Mouse (Mus musculus): ENCODE results near the gene Gpd1. TPM values are rescaled to one million over a fixed set of nuclear protein-coding genes. Genes with fewer than 3 reads are reported as not detected.
A peak's percentile ranks its signal among the peaks of the same experiment; 100 is the strongest.

The Gpd1 gene
- polyA plus RNA-seq, 1 experiment from 2014 or later = 6.8 TPM

GRCm38 (mm10) chr15:99682880-99683279 is 34.4 kb upstream of the Gpd1 start:
- Histone ChIP-seq H3K27ac (replicated peaks) (no peak overlapping the region), H3K4me3 (ENCODE audit: low read depth, low read length) (no peak overlapping the region), H3K9ac (ENCODE audit: low read length) (no peak overlapping the region), H3K4me1 (replicated peaks; ENCODE audit: control insufficient read depth, insufficient read depth) (no peaks in the 10 kb centered on the region), H3K36me3 (ENCODE audit: control insufficient read depth, insufficient read depth, low read length) (no peaks in the 10 kb centered on the region), H3K9me3 (ENCODE audit: control insufficient read depth, low read length) (no peaks in the 10 kb centered on the region), H3K4me2 (replicated peaks; ENCODE audit: low read depth) (no peak overlapping the region), H3K27me3 (ENCODE audit: control insufficient read depth, insufficient read depth, low read length) (no peaks in the 10 kb centered on the region)
- WGBS = 91% methylated on average over 7 of the region's 7 CpGs
- DNase-seq (ENCODE audit: low spot score) (no peak), ATAC-seq (ENCODE audit: low FRiP score, low TSS enrichment) (no peak)
- no peak for TF ChIP-seq EP300 (optimal IDR thresholded peaks at IDR 0.05)
- peak; percentile 53 for TF ChIP-seq CTCF (IDR thresholded peaks at IDR 0.05; ENCODE audit: low read depth)

- ATAC-seq (ENCODE audit: low FRiP score, low TSS enrichment) (no peak), DNase-seq (ENCODE audit: low spot score) (no peak)
- Histone ChIP-seq H3K27me3 (ENCODE audit: control insufficient read depth, insufficient read depth, low read length) (no peaks in the 10 kb centered on the region), H3K27ac (replicated peaks) (no peak overlapping the region), H3K9me3 (ENCODE audit: control insufficient read depth, low read length) (no peaks in the 10 kb centered on the region), H3K4me2 (replicated peaks; ENCODE audit: low read depth) (no peak overlapping the region), H3K4me3 (ENCODE audit: low read depth, low read length) (no peak overlapping the region), H3K36me3 (ENCODE audit: control insufficient read depth, insufficient read depth, low read length) (no peaks in the 10 kb centered on the region), H3K9ac (ENCODE audit: low read length) (no peak overlapping the region), H3K4me1 (replicated peaks; ENCODE audit: control insufficient read depth, insufficient read depth) (no peaks in the 10 kb centered on the region)
- WGBS = 86% methylated on average over 5 of the region's 5 CpGs
- TF ChIP-seq CTCF (IDR thresholded peaks at IDR 0.05; ENCODE audit: low read depth) (no peak), EP300 (optimal IDR thresholded peaks at IDR 0.05) (no peak)
These were observed 33.2 kb upstream of the Gpd1 start for GRCm38 (mm10) chr15:99684156-99684555.

GRCm38 (mm10) chr15:99688712-99689111 is 28.6 kb upstream of the Gpd1 start:
- H3K27me3 ChIP-seq (ENCODE audit: control insufficient read depth, insufficient read depth, low read length) = no peaks in the 10 kb centered on the region
- no peak overlapping the region for H3K27ac ChIP-seq (replicated peaks)
- ATAC-seq (ENCODE audit: low FRiP score, low TSS enrichment) (peak; percentile 59; the same call in 1 of the 2 replicates), DNase-seq (ENCODE audit: low spot score) (peak; percentile 57)
- WGBS = 3% methylated on average over 4 of the region's 4 CpGs
- no peaks in the 10 kb centered on the region for H3K4me1 ChIP-seq (replicated peaks; ENCODE audit: control insufficient read depth, insufficient read depth)
- no peaks in the 10 kb centered on the region for H3K9me3 ChIP-seq (ENCODE audit: control insufficient read depth, low read length)
- TF ChIP-seq CTCF (IDR thresholded peaks at IDR 0.05; ENCODE audit: low read depth) = peak; percentile 96
- no peak for TF ChIP-seq EP300 (optimal IDR thresholded peaks at IDR 0.05)
- H3K4me3 ChIP-seq (ENCODE audit: low read depth, low read length) = no peak overlapping the region
- H3K36me3 ChIP-seq (ENCODE audit: control insufficient read depth, insufficient read depth, low read length) = no peaks in the 10 kb centered on the region
- no peak overlapping the region for H3K4me2 ChIP-seq (replicated peaks; ENCODE audit: low read depth)
- no peak overlapping the region for H3K9ac ChIP-seq (ENCODE audit: low read length)

GRCm38 (mm10) chr15:99690924-99691323 is 26.4 kb upstream of the Gpd1 start:
- no peaks in the 10 kb centered on the region for H3K9me3 ChIP-seq (ENCODE audit: control insufficient read depth, low read length)
- no peak for DNase-seq (ENCODE audit: low spot score)
- H3K9ac ChIP-seq (ENCODE audit: low read length) = no peak overlapping the region
- no peaks in the 10 kb centered on the region for H3K36me3 ChIP-seq (ENCODE audit: control insufficient read depth, insufficient read depth, low read length)
- no peak for ATAC-seq (ENCODE audit: low FRiP score, low TSS enrichment)
- no peaks in the 10 kb centered on the region for H3K27me3 ChIP-seq (ENCODE audit: control insufficient read depth, insufficient read depth, low read length)
- H3K4me1 ChIP-seq (replicated peaks; ENCODE audit: control insufficient read depth, insufficient read depth) = no peaks in the 10 kb centered on the region
- H3K4me3 ChIP-seq (ENCODE audit: low read depth, low read length) = no peak overlapping the region
- TF ChIP-seq EP300 (optimal IDR thresholded peaks at IDR 0.05) = no peak
- TF ChIP-seq CTCF (IDR thresholded peaks at IDR 0.05; ENCODE audit: low read depth) = no peak
- no peak overlapping the region for H3K27ac ChIP-seq (replicated peaks)
- no peak overlapping the region for H3K4me2 ChIP-seq (replicated peaks; ENCODE audit: low read depth)
- 20% methylated on average over 4 of the region's 4 CpGs for WGBS

- H3K27me3 ChIP-seq (ENCODE audit: control insufficient read depth, insufficient read depth, low read length) = no peaks in the 10 kb centered on the region
- no peaks in the 10 kb centered on the region for H3K4me1 ChIP-seq (replicated peaks; ENCODE audit: control insufficient read depth, insufficient read depth)
- H3K9me3 ChIP-seq (ENCODE audit: control insufficient read depth, low read length) = no peaks in the 10 kb centered on the region
- H3K36me3 ChIP-seq (ENCODE audit: control insufficient read depth, insufficient read depth, low read length) = no peaks in the 10 kb centered on the region
- ATAC-seq (ENCODE audit: low FRiP score, low TSS enrichment) (no peak), DNase-seq (ENCODE audit: low spot score) (no peak)
- no peak overlapping the region for H3K9ac ChIP-seq (ENCODE audit: low read length)
- H3K27ac ChIP-seq (replicated peaks) = no peak overlapping the region
- no peak for TF ChIP-seq EP300 (optimal IDR thresholded peaks at IDR 0.05)
- TF ChIP-seq CTCF (IDR thresholded peaks at IDR 0.05; ENCODE audit: low read depth) = no peak
- no peak overlapping the region for H3K4me2 ChIP-seq (replicated peaks; ENCODE audit: low read depth)
- H3K4me3 ChIP-seq (ENCODE audit: low read depth, low read length) = no peak overlapping the region
- WGBS = 34% methylated on average over 9 of the region's 9 CpGs
These were observed 25.3 kb upstream of the Gpd1 start for GRCm38 (mm10) chr15:99691976-99692375.

- 14% methylated on average over 2 of the region's 2 CpGs for WGBS
- no peak overlapping the region for H3K4me3 ChIP-seq (ENCODE audit: low read depth, low read length)
- peak; percentile 40 for DNase-seq (ENCODE audit: low spot score)
- H3K9me3 ChIP-seq (ENCODE audit: control insufficient read depth, low read length) = no peaks in the 10 kb centered on the region
- no peak overlapping the region for H3K27ac ChIP-seq (replicated peaks)
- no peaks in the 10 kb centered on the region for H3K36me3 ChIP-seq (ENCODE audit: control insufficient read depth, insufficient read depth, low read length)
- TF ChIP-seq EP300 (optimal IDR thresholded peaks at IDR 0.05) = no peak
- TF ChIP-seq CTCF (IDR thresholded peaks at IDR 0.05; ENCODE audit: low read depth) = no peak
- no peak overlapping the region for H3K4me2 ChIP-seq (replicated peaks; ENCODE audit: low read depth)
- ATAC-seq (ENCODE audit: low FRiP score, low TSS enrichment) = no peak
- no peak overlapping the region for H3K9ac ChIP-seq (ENCODE audit: low read length)
- H3K4me1 ChIP-seq (replicated peaks; ENCODE audit: control insufficient read depth, insufficient read depth) = no peaks in the 10 kb centered on the region
- no peaks in the 10 kb centered on the region for H3K27me3 ChIP-seq (ENCODE audit: control insufficient read depth, insufficient read depth, low read length)
These were observed 20.0 kb upstream of the Gpd1 start for GRCm38 (mm10) chr15:99697309-99697708.
